Mouse (Mus musculus) heart, postnatal 0 days (tissue): Measurements from ENCODE around the gene Appl1.

Source experiments
- CTCF ChIP-seq: IDR thresholded peaks from 2 replicates; pipeline ENCODE4 v1.5.1; 2016; ENCODE audit warnings: antibody characterized with exemption, control low read depth, low read depth
- EP300 ChIP-seq: IDR thresholded peaks from 2 replicates; pipeline ENCODE4 v1.6.1; 2016; ENCODE audit warnings: antibody characterized with exemption, low read depth

DNA sequence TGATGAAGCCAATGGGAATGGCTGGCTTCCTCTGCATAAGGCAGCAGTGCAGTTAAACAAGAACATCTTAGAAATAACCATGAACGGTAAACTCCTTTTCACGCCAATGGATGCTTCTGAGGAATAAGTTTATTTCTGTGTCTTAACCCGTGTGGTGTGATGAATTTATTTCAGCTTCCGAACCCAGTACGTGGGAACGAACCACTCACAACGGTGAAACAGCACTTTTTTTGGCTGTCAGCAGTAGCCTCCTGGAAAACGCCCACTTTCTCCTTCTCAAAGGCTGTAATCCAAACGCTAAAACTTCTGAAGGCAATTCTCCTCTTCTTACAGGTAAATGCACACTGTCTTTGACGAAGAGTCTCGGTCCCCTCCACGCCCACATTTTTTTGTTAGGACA, 70.1 kb downstream of the Appl1 start:
- no peak for TF ChIP-seq CTCF
- no peak for TF ChIP-seq EP300
